Mouse (Mus musculus) E14TG2a.4 (cell line): ENCODE measurements around the gene Ltn1.

Source experiments
- H3K27me3 ChIP-seq: 2 replicates; pipeline ENCODE4 v1.6.1; 2014; ENCODE audit warnings: low read length, control low read depth; ENCODE audit not compliant: insufficient read depth
- H3K36me3 ChIP-seq: 2 replicates; pipeline ENCODE4 v1.6.1; 2014; ENCODE audit warnings: low read length, control low read depth; ENCODE audit not compliant: insufficient read depth
- H3K4me1 ChIP-seq: replicated peaks from 2 replicates; pipeline ENCODE4 v1.6.1; 2014; ENCODE audit warnings: low read depth, low read length, control low read depth
- H3K4me3 ChIP-seq: replicated peaks from 2 replicates; pipeline ENCODE4 v1.5.1; 2014; ENCODE audit warnings: mild to moderate bottlenecking, low read length
- H3K9me3 ChIP-seq: 2 replicates; pipeline ENCODE4 v1.6.1; 2014; ENCODE audit warnings: low read length, control low read depth
- CTCF ChIP-seq: conservative IDR thresholded peaks from 2 replicates; pipeline ENCODE4 v1.5.1; 2014; ENCODE audit warnings: low read length
- NANOG ChIP-seq: IDR thresholded peaks from 2 replicates; pipeline ENCODE4 v1.6.1; 2014; ENCODE audit warnings: borderline replicate concordance, low read length, mixed read lengths
- POU5F1 ChIP-seq: IDR thresholded peaks from 2 replicates; pipeline ENCODE4 v1.6.1; 2014; ENCODE audit warnings: low read length, borderline replicate concordance

The Ltn1 gene

DNA sequence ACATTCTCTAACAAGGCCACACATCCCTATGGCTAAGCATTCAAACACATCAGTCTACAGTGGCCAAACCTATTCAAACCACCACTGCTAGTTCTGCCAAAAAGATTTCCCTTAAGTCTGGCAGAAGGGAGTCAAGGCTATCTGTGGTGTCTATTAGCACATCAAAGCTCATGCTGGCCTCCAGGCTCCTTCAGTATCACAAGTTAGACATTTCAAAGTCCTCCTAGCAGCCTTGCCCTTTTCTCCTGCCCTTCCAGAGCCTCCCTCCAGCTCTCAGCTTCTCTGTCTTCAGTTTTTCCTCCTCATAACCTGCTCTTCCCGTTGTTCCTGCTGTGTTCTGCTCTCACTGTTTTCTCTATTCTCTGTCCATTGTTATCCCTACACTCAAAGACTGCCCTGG lies 11.7 kb upstream of the Ltn1 start:
- TF ChIP-seq NANOG: no peak
- Histone ChIP-seq H3K4me1 (peaks cover 27% of the 10 kb centered on the region), H3K9me3 (no peaks in the 10 kb centered on the region), H3K4me3 (no peak overlapping the region), H3K27me3 (peaks cover 6% of the 10 kb centered on the region), H3K36me3 (no peaks in the 10 kb centered on the region)

DNA sequence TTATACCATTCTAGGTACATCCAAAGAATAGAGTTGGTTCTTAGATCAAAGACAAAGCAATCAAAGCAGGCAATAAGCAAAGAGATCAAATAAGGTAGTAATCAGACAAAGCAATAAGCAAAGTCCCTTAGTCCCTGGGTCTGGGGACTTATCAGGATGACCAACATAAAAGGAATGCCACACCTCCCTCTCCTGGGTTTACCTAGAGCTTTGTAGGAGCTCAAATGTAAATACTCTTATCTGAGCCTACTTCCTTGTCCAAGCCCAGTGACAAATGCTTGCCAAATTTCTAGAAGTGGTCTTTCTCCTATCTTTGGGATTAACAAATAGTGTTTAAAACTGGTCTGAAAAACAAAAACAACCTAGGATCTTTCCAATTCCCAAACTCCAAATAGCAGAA lies 10.8 kb upstream of the Ltn1 start:
- H3K4me3 ChIP-seq: no peak overlapping the region
- H3K4me1 ChIP-seq: peaks cover 33% of the 10 kb centered on the region
- H3K36me3 ChIP-seq: no peaks in the 10 kb centered on the region
- TF ChIP-seq POU5F1 (no peak), NANOG (no peak), CTCF (no peak)
- no peaks in the 10 kb centered on the region for H3K9me3 ChIP-seq
- peaks cover 6% of the 10 kb centered on the region for H3K27me3 ChIP-seq

GRCm38 (mm10) chr16:87442291-87442690 lies 9.9 kb upstream of the Ltn1 start:
- no peak overlapping the region for H3K4me3 ChIP-seq
- H3K4me1 ChIP-seq: peaks cover 34% of the 10 kb centered on the region
- no peaks in the 10 kb centered on the region for H3K36me3 ChIP-seq
- TF ChIP-seq CTCF (no peak), NANOG (no peak), POU5F1 (no peak)
- H3K9me3 ChIP-seq: no peaks in the 10 kb centered on the region
- H3K27me3 ChIP-seq: peaks cover 6% of the 10 kb centered on the region

- Histone ChIP-seq H3K9me3 (no peaks in the 10 kb centered on the region), H3K27me3 (no peaks in the 10 kb centered on the region), H3K4me3 (peak overlapping the region; percentile 96), H3K36me3 (no peaks in the 10 kb centered on the region), H3K4me1 (peaks cover 46% of the 10 kb centered on the region)
- TF ChIP-seq POU5F1 (no peak), CTCF (peak; percentile 26), NANOG (no peak)
These were observed 8.7 kb upstream of the Ltn1 start for GRCm38 (mm10) chr16:87441089-87441488.

GRCm38 (mm10) chr16:87440184-87440686 lies 7.8 kb upstream of the Ltn1 start, which contains the start of gene Rwdd2b:
TSS of gene Rwdd2b (minus strand) at chr16:87440573.
- H3K36me3 ChIP-seq: no peaks in the 10 kb centered on the region
- TF ChIP-seq NANOG: no peak
- no peak for TF ChIP-seq POU5F1
- no peak for TF ChIP-seq CTCF
- H3K4me1 ChIP-seq: peaks cover 54% of the 10 kb centered on the region
- no peaks in the 10 kb centered on the region for H3K27me3 ChIP-seq
- no peaks in the 10 kb centered on the region for H3K9me3 ChIP-seq
- peak within 1 kb of the TSS; percentile 96 for H3K4me3 ChIP-seq

DNA sequence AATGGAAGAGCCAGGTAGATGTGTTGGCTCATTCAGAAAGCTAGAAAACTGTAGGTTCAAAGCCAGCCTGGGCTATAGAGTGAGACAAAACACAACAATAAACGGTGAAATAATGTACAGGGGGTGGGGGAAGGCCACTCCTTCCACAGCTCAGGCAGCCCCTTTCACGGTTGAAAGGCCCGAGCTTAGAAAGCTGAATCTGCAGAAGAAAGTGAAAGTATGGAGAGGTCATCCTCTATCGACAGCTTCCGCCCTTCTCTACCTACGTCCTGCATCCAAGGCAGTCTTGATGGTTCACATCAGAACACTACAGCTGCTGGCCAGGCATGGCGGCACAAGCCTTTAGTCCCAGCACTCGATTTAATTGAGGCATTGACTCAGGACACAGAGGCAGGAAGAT lies 6.3 kb upstream of the Ltn1 start:
- Histone ChIP-seq H3K4me3 (no peak overlapping the region), H3K9me3 (no peaks in the 10 kb centered on the region), H3K36me3 (no peaks in the 10 kb centered on the region), H3K4me1 (peaks cover 62% of the 10 kb centered on the region), H3K27me3 (no peaks in the 10 kb centered on the region)
- TF ChIP-seq POU5F1 (no peak), CTCF (no peak), NANOG (no peak)

- Histone ChIP-seq H3K4me1 (peaks cover 65% of the 10 kb centered on the region), H3K27me3 (no peaks in the 10 kb centered on the region), H3K4me3 (peak overlapping the region; percentile 72), H3K36me3 (no peaks in the 10 kb centered on the region), H3K9me3 (no peaks in the 10 kb centered on the region)
- TF ChIP-seq NANOG (no peak), CTCF (no peak), POU5F1 (no peak)
These were observed 4.7 kb upstream of the Ltn1 start for GRCm38 (mm10) chr16:87437096-87437495.

GRCm38 (mm10) chr16:87435411-87436205 lies 3.2 kb upstream of the Ltn1 start:
- Histone ChIP-seq H3K27me3 (no peaks in the 10 kb centered on the region), H3K9me3 (no peaks in the 10 kb centered on the region), H3K4me1 (peaks cover 60% of the 10 kb centered on the region), H3K4me3 (peak overlapping the region; percentile 72), H3K36me3 (no peaks in the 10 kb centered on the region)
- TF ChIP-seq CTCF (no peak), POU5F1 (no peak), NANOG (no peak; the same call in 1 of the 2 replicates)

DNA sequence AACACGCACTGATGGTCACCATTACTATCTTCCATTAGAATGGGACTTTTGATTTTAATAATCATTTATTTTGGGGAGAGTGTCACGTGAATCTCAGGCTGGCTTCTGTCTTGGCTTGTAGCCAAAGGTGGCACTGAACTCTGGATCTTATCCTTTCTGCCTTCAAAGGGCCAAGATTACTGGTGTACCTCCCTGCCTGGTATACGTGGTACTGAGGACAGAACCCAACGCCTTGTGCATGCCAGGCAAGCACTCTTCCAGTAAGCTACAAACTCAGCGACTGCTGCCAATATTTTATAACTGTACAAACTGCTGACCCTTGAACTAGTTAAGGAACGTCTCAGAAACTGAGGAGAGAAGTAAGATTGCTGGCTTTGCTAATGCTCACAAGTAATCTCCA lies 2.5 kb upstream of the Ltn1 start:
- no peaks in the 10 kb centered on the region for H3K9me3 ChIP-seq
- H3K36me3 ChIP-seq: no peaks in the 10 kb centered on the region
- H3K27me3 ChIP-seq: no peaks in the 10 kb centered on the region
- H3K4me3 ChIP-seq: no peak overlapping the region
- TF ChIP-seq NANOG (no peak), POU5F1 (no peak), CTCF (no peak)
- H3K4me1 ChIP-seq: peaks cover 65% of the 10 kb centered on the region
